Mouse (Mus musculus): ENCODE results near the gene Gm44596. TPM values are rescaled to one million over a fixed set of nuclear protein-coding genes. Genes with fewer than 3 reads are reported as not detected.

Gm44596 gene
- polyA plus RNA-seq, 1 experiment = not detected

GRCm38 (mm10) chr6:128425046-128425445 lies 49.7 kb downstream of the Gm44596 start:
- H3K79me3 ChIP-seq (ENCODE audit: low read depth) = peaks cover 22% of the 10 kb centered on the region
- TF ChIP-seq MYOG (IDR thresholded peaks at IDR 0.05; ENCODE audit: control insufficient read depth, extremely low read depth, insufficient read length) (no peak), MYOD1 (IDR thresholded peaks at IDR 0.05; ENCODE audit: control insufficient read depth, insufficient read length, low read depth) (no peak), FOSL1 (IDR thresholded peaks at IDR 0.05; ENCODE audit: insufficient read depth, low read length, poor library complexity, severe bottlenecking) (no peak), USF1 (IDR thresholded peaks at IDR 0.05; ENCODE audit: low read depth) (no peak), MAX (IDR thresholded peaks at IDR 0.05) (no peak), CEBPB (IDR thresholded peaks at IDR 0.05; ENCODE audit: low read depth) (no peak), CTCF (IDR thresholded peaks at IDR 0.05; ENCODE audit: control insufficient read depth, insufficient read depth, insufficient read length) (no peak)
- H3K36me3 ChIP-seq (ENCODE audit: control insufficient read depth, insufficient read depth) = peaks cover 15% of the 10 kb centered on the region
- no peak overlapping the region for H3ac ChIP-seq (ENCODE audit: control insufficient read depth, insufficient read length, low read depth)
- H3K4me3 ChIP-seq (ENCODE audit: insufficient read depth, poor library complexity, severe bottlenecking) = no peak overlapping the region
- no peaks in the 10 kb centered on the region for H3K27me3 ChIP-seq (ENCODE audit: control insufficient read depth, insufficient read depth, insufficient read length)
- peaks cover 39% of the 10 kb centered on the region for H3K79me2 ChIP-seq (ENCODE audit: control insufficient read depth, insufficient read depth)

GRCm38 (mm10) chr6:128427571-128427970 lies 52.3 kb downstream of the Gm44596 start:
- H3K4me3 ChIP-seq (ENCODE audit: insufficient read depth, poor library complexity, severe bottlenecking) = no peak overlapping the region
- TF ChIP-seq MYOD1 (IDR thresholded peaks at IDR 0.05; ENCODE audit: control insufficient read depth, insufficient read length, low read depth) = no peak
- no peak for TF ChIP-seq MAX (IDR thresholded peaks at IDR 0.05)
- no peak for TF ChIP-seq MYOG (IDR thresholded peaks at IDR 0.05; ENCODE audit: control insufficient read depth, extremely low read depth, insufficient read length)
- TF ChIP-seq USF1 (IDR thresholded peaks at IDR 0.05; ENCODE audit: low read depth) = no peak
- TF ChIP-seq FOSL1 (IDR thresholded peaks at IDR 0.05; ENCODE audit: insufficient read depth, low read length, poor library complexity, severe bottlenecking) = no peak
- no peak for TF ChIP-seq CEBPB (IDR thresholded peaks at IDR 0.05; ENCODE audit: low read depth)

GRCm38 (mm10) chr6:128429300-128429699 lies 54.0 kb downstream of the Gm44596 start:
- Histone ChIP-seq H3K36me3 (ENCODE audit: control insufficient read depth, insufficient read depth) (peaks cover 57% of the 10 kb centered on the region), H3ac (ENCODE audit: control insufficient read depth, insufficient read length, low read depth) (no peak overlapping the region), H3K79me2 (ENCODE audit: control insufficient read depth, insufficient read depth) (peaks cover 3% of the 10 kb centered on the region), H3K79me3 (ENCODE audit: low read depth) (peaks cover 2% of the 10 kb centered on the region), H3K4me3 (ENCODE audit: insufficient read depth, poor library complexity, severe bottlenecking) (no peak overlapping the region), H3K27me3 (ENCODE audit: control insufficient read depth, insufficient read depth, insufficient read length) (no peaks in the 10 kb centered on the region)
- no peak for TF ChIP-seq MYOD1 (IDR thresholded peaks at IDR 0.05; ENCODE audit: control insufficient read depth, insufficient read length, low read depth)
- no peak for TF ChIP-seq USF1 (IDR thresholded peaks at IDR 0.05; ENCODE audit: low read depth)
- TF ChIP-seq CEBPB (IDR thresholded peaks at IDR 0.05; ENCODE audit: low read depth) = no peak
- no peak for TF ChIP-seq CTCF (IDR thresholded peaks at IDR 0.05; ENCODE audit: control insufficient read depth, insufficient read depth, insufficient read length)
- TF ChIP-seq MYOG (IDR thresholded peaks at IDR 0.05; ENCODE audit: control insufficient read depth, extremely low read depth, insufficient read length) = no peak
- no peak for TF ChIP-seq FOSL1 (IDR thresholded peaks at IDR 0.05; ENCODE audit: insufficient read depth, low read length, poor library complexity, severe bottlenecking)

More at GRCm38 (mm10) chr6:128427571-128427970, 52.3 kb downstream of the Gm44596 start:
- Histone ChIP-seq H3K36me3 (ENCODE audit: control insufficient read depth, insufficient read depth) (peaks cover 40% of the 10 kb centered on the region), H3K79me3 (ENCODE audit: low read depth) (peaks cover 12% of the 10 kb centered on the region), H3K79me2 (ENCODE audit: control insufficient read depth, insufficient read depth) (peaks cover 19% of the 10 kb centered on the region), H3ac (ENCODE audit: control insufficient read depth, insufficient read length, low read depth) (no peak overlapping the region), H3K27me3 (ENCODE audit: control insufficient read depth, insufficient read depth, insufficient read length) (no peaks in the 10 kb centered on the region)

GRCm38 (mm10) chr6:128429826-128430225 lies 54.5 kb downstream of the Gm44596 start:
- H3K79me2 ChIP-seq (ENCODE audit: control insufficient read depth, insufficient read depth) = peaks cover 7% of the 10 kb centered on the region
- no peak for TF ChIP-seq CEBPB (IDR thresholded peaks at IDR 0.05; ENCODE audit: low read depth)
- no peak for TF ChIP-seq MYOD1 (IDR thresholded peaks at IDR 0.05; ENCODE audit: control insufficient read depth, insufficient read length, low read depth)
- TF ChIP-seq FOSL1 (IDR thresholded peaks at IDR 0.05; ENCODE audit: insufficient read depth, low read length, poor library complexity, severe bottlenecking) = no peak
- TF ChIP-seq MAX (IDR thresholded peaks at IDR 0.05) = no peak
- no peak overlapping the region for H3K4me3 ChIP-seq (ENCODE audit: insufficient read depth, poor library complexity, severe bottlenecking)
- H3K27me3 ChIP-seq (ENCODE audit: control insufficient read depth, insufficient read depth, insufficient read length) = no peaks in the 10 kb centered on the region
- no peak overlapping the region for H3ac ChIP-seq (ENCODE audit: control insufficient read depth, insufficient read length, low read depth)
- H3K36me3 ChIP-seq (ENCODE audit: control insufficient read depth, insufficient read depth) = peaks cover 63% of the 10 kb centered on the region
- H3K79me3 ChIP-seq (ENCODE audit: low read depth) = peaks cover 4% of the 10 kb centered on the region

GRCm38 (mm10) chr6:128432356-128432915 lies 57.1 kb downstream of the Gm44596 start:
- no peaks in the 10 kb centered on the region for H3K27me3 ChIP-seq (ENCODE audit: control insufficient read depth, insufficient read depth, insufficient read length)
- no peak overlapping the region for H3K4me3 ChIP-seq (ENCODE audit: insufficient read depth, poor library complexity, severe bottlenecking)
- peaks cover 82% of the 10 kb centered on the region for H3K36me3 ChIP-seq (ENCODE audit: control insufficient read depth, insufficient read depth)
- no peak overlapping the region for H3ac ChIP-seq (ENCODE audit: control insufficient read depth, insufficient read length, low read depth)
- H3K79me2 ChIP-seq (ENCODE audit: control insufficient read depth, insufficient read depth) = peaks cover 33% of the 10 kb centered on the region
- H3K79me3 ChIP-seq (ENCODE audit: low read depth) = peaks cover 28% of the 10 kb centered on the region
- no peak for TF ChIP-seq CEBPB (IDR thresholded peaks at IDR 0.05; ENCODE audit: low read depth)
- no peak for TF ChIP-seq MYOD1 (IDR thresholded peaks at IDR 0.05; ENCODE audit: control insufficient read depth, insufficient read length, low read depth)
- TF ChIP-seq CTCF (IDR thresholded peaks at IDR 0.05; ENCODE audit: control insufficient read depth, insufficient read depth, insufficient read length) = no peak
- TF ChIP-seq MYOG (IDR thresholded peaks at IDR 0.05; ENCODE audit: control insufficient read depth, extremely low read depth, insufficient read length) = no peak
- TF ChIP-seq USF1 (IDR thresholded peaks at IDR 0.05; ENCODE audit: low read depth) = no peak
- no peak for TF ChIP-seq FOSL1 (IDR thresholded peaks at IDR 0.05; ENCODE audit: insufficient read depth, low read length, poor library complexity, severe bottlenecking)
- TF ChIP-seq MAX (IDR thresholded peaks at IDR 0.05) = no peak

- H3ac ChIP-seq (ENCODE audit: control insufficient read depth, insufficient read length, low read depth) = no peak overlapping the region
- H3K27me3 ChIP-seq (ENCODE audit: control insufficient read depth, insufficient read depth, insufficient read length) = no peaks in the 10 kb centered on the region
- peaks cover 35% of the 10 kb centered on the region for H3K79me3 ChIP-seq (ENCODE audit: low read depth)
- H3K4me3 ChIP-seq (ENCODE audit: insufficient read depth, poor library complexity, severe bottlenecking) = no peak overlapping the region
- no peak for TF ChIP-seq MAX (IDR thresholded peaks at IDR 0.05)
- no peak for TF ChIP-seq MYOG (IDR thresholded peaks at IDR 0.05; ENCODE audit: control insufficient read depth, extremely low read depth, insufficient read length)
- no peak for TF ChIP-seq USF1 (IDR thresholded peaks at IDR 0.05; ENCODE audit: low read depth)
- no peak for TF ChIP-seq FOSL1 (IDR thresholded peaks at IDR 0.05; ENCODE audit: insufficient read depth, low read length, poor library complexity, severe bottlenecking)
- TF ChIP-seq CTCF (IDR thresholded peaks at IDR 0.05; ENCODE audit: control insufficient read depth, insufficient read depth, insufficient read length) = no peak
- TF ChIP-seq MYOD1 (IDR thresholded peaks at IDR 0.05; ENCODE audit: control insufficient read depth, insufficient read length, low read depth) = no peak
- no peak for TF ChIP-seq CEBPB (IDR thresholded peaks at IDR 0.05; ENCODE audit: low read depth)
- H3K36me3 ChIP-seq (ENCODE audit: control insufficient read depth, insufficient read depth) = peaks cover 82% of the 10 kb centered on the region
- peaks cover 43% of the 10 kb centered on the region for H3K79me2 ChIP-seq (ENCODE audit: control insufficient read depth, insufficient read depth)
Observed at GRCm38 (mm10) chr6:128433566-128433965, 58.3 kb downstream of the Gm44596 start.

Measured in C2C12 (cell line).